Mouse (Mus musculus): ENCODE results near the gene Arl6.

GRCm38 (mm10) chr16:59682216-59682891 is 43.2 kb upstream of the Arl6 start:
- TF ChIP-seq CTCF (IDR thresholded peaks at IDR 0.05; ENCODE audit: extremely low read depth, insufficient read depth, low read length) (no peak), POLR2A (IDR thresholded peaks at IDR 0.05; ENCODE audit: extremely low read depth, insufficient read depth, low read length) (no peak)

Measured in cortical plate, adult 2 months (tissue).